Mouse (Mus musculus) heart, embryonic 11.5 days (tissue): Measurements from ENCODE around the gene Gm28038. TPM values are rescaled to one million over a fixed set of nuclear protein-coding genes. Genes with fewer than 3 reads are reported as not detected.

Experiments used
- ATAC-seq: fragments of 200-750 bp; cut with Nextera tagmentation; replicated peaks from 2 replicates; pipeline ENCODE4 v1.8.0; 2017; ENCODE audit warnings: moderate library complexity; ENCODE audit not compliant: insufficient number of reproducible peaks, low FRiP score, low TSS enrichment
- H3K27ac ChIP-seq: fragments of 300-500 bp; sonication (generic); 2 replicates; pipeline ENCODE4 v1.5.1; 2014; ENCODE audit warnings: mild to moderate bottlenecking, low read depth, low read length
- H3K27me3 ChIP-seq: fragments of 300-500 bp; sonication (generic); 2 replicates; pipeline ENCODE4 v1.6.1; 2014; ENCODE audit warnings: mild to moderate bottlenecking, low read length, mixed read lengths; ENCODE audit not compliant: control insufficient read depth, insufficient read depth
- H3K36me3 ChIP-seq: fragments of 300-500 bp; sonication (generic); 2 replicates; pipeline ENCODE4 v1.6.1; 2014; ENCODE audit warnings: mild to moderate bottlenecking, low read length, moderate library complexity, mixed read lengths; ENCODE audit not compliant: control insufficient read depth, insufficient read depth
- H3K4me1 ChIP-seq: fragments of 300-500 bp; sonication (generic); 2 replicates; pipeline ENCODE4 v1.6.1; 2014; ENCODE audit warnings: low read length; ENCODE audit not compliant: control insufficient read depth, insufficient read depth
- H3K4me2 ChIP-seq: fragments of 300-500 bp; sonication (generic); 2 replicates; pipeline ENCODE4 v1.6.1; 2014; ENCODE audit warnings: mild to moderate bottlenecking, moderate library complexity
- H3K4me3 ChIP-seq: fragments of 300-500 bp; sonication (generic); 2 replicates; pipeline ENCODE4 v1.5.1; 2014; ENCODE audit warnings: low read depth, low read length
- H3K9ac ChIP-seq: fragments of 300-500 bp; sonication (generic); 2 replicates; pipeline ENCODE4 v1.6.1; 2014; ENCODE audit warnings: mild to moderate bottlenecking, low read depth, low read length, moderate library complexity
- H3K9me3 ChIP-seq: fragments of 300-500 bp; sonication (generic); replicated peaks from 2 replicates; pipeline ENCODE4 v1.6.1; 2016; ENCODE audit warnings: low read length; ENCODE audit not compliant: control insufficient read depth
- WGBS: fragments of 180-500 bp; shearing (Covaris S2); extraction: QIAGEN DNeasy Blood & Tissue Kit; methylation state at CpG from one replicate; pipeline ENCODE4 v1.1.7; 2014; ENCODE audit not compliant: insufficient replicate concordance; 5-methylcytosine and 5-hydroxymethylcytosine counted together
- polyA plus RNA-seq: library from polyadenylated mRNA; unstranded; fragments of >200 nt; fragmentation: Nextera tagmentation; extraction: Ambion mirVana; gene quantifications from 2 replicates; pipeline ENCODE4 v1.2.1, GENCODE M21; 2014

The Gm28038 gene
- polyA plus RNA-seq, 1 experiment from 2014 or later = not detected

- Histone ChIP-seq H3K36me3 (peaks cover 5% of the 10 kb centered on the region), H3K4me1 (peaks cover 34% of the 10 kb centered on the region), H3K9me3 (no peaks in the 10 kb centered on the region), H3K4me2 (no peak overlapping the region), H3K9ac (no peak overlapping the region), H3K4me3 (no peak overlapping the region), H3K27ac (peak overlapping the region; percentile 86; the same call in 1 of the 2 replicates), H3K27me3 (no peaks in the 10 kb centered on the region)
- 96% methylated on average over 2 of the region's 2 CpGs for WGBS
- ATAC-seq = no peak
Observed at GRCm38 (mm10) chr2:30267466-30267865, 13.4 kb upstream of the Gm28038 start.

- H3K4me3 ChIP-seq = no peak overlapping the region
- H3K36me3 ChIP-seq = peaks cover 3% of the 10 kb centered on the region
- H3K4me2 ChIP-seq = no peak overlapping the region
- no peaks in the 10 kb centered on the region for H3K9me3 ChIP-seq
- H3K27me3 ChIP-seq = no peaks in the 10 kb centered on the region
- no peak for ATAC-seq
- WGBS = 48% methylated on average over 4 of the region's 4 CpGs
- peaks cover 34% of the 10 kb centered on the region for H3K4me1 ChIP-seq
- H3K27ac ChIP-seq = 0 out of 2 replicates have a peak overlapping the region, but pooled peaks have one; percentile 24
- no peak overlapping the region for H3K9ac ChIP-seq
Observed at GRCm38 (mm10) chr2:30268371-30268770, 12.5 kb upstream of the Gm28038 start.

- WGBS = 84% methylated on average over 17 of the region's 17 CpGs
- Histone ChIP-seq H3K4me1 (peaks cover 27% of the 10 kb centered on the region), H3K9ac (no peak overlapping the region), H3K4me3 (no peak overlapping the region), H3K27me3 (no peaks in the 10 kb centered on the region), H3K9me3 (no peaks in the 10 kb centered on the region), H3K4me2 (no peak overlapping the region), H3K27ac (peak overlapping the region; percentile 71), H3K36me3 (no peaks in the 10 kb centered on the region)
- no peak for ATAC-seq
Observed at GRCm38 (mm10) chr2:30269241-30269990, 11.4 kb upstream of the Gm28038 start.

GRCm38 (mm10) chr2:30270134-30270533 is 10.7 kb upstream of the Gm28038 start:
- Histone ChIP-seq H3K27me3 (no peaks in the 10 kb centered on the region), H3K4me2 (no peak overlapping the region), H3K4me3 (no peak overlapping the region), H3K27ac (peak overlapping the region; percentile 71; the same call in 1 of the 2 replicates), H3K9me3 (no peaks in the 10 kb centered on the region), H3K36me3 (no peaks in the 10 kb centered on the region), H3K4me1 (peaks cover 20% of the 10 kb centered on the region), H3K9ac (no peak overlapping the region)
- ATAC-seq = no peak; the same call in 1 of the 2 replicates
- 51% methylated on average over 1 of the region's 1 CpGs for WGBS

- Histone ChIP-seq H3K4me2 (no peak overlapping the region), H3K4me3 (no peak overlapping the region)
Observed at GRCm38 (mm10) chr2:30281651-30282050, 808 bp downstream of the Gm28038 start.

GRCm38 (mm10) chr2:30283193-30283592 is 2.4 kb downstream of the Gm28038 start:
- Histone ChIP-seq H3K27ac (no peak overlapping the region), H3K9me3 (no peaks in the 10 kb centered on the region), H3K36me3 (no peaks in the 10 kb centered on the region), H3K27me3 (no peaks in the 10 kb centered on the region), H3K4me3 (no peak overlapping the region), H3K9ac (no peak overlapping the region), H3K4me2 (no peak overlapping the region), H3K4me1 (peaks cover 13% of the 10 kb centered on the region)
- 81% methylated on average over 2 of the region's 2 CpGs for WGBS
- no peak for ATAC-seq

More at GRCm38 (mm10) chr2:30281651-30282050, 808 bp downstream of the Gm28038 start:
- H3K36me3 ChIP-seq = no peaks in the 10 kb centered on the region
- WGBS = 58% methylated on average over 3 of the region's 3 CpGs
- no peak for ATAC-seq
- H3K4me1 ChIP-seq = peaks cover 8% of the 10 kb centered on the region
- H3K27me3 ChIP-seq = no peaks in the 10 kb centered on the region
- no peaks in the 10 kb centered on the region for H3K9me3 ChIP-seq
- no peak overlapping the region for H3K27ac ChIP-seq
- H3K9ac ChIP-seq = no peak overlapping the region

GRCm38 (mm10) chr2:30285004-30285403 is 4.2 kb downstream of the Gm28038 start:
- ATAC-seq = no peak
- WGBS = 89% methylated on average over 5 of the region's 5 CpGs
- peak overlapping the region; percentile 97 for H3K4me3 ChIP-seq
- no peak overlapping the region; the same call in 1 of the 2 replicates for H3K9ac ChIP-seq
- H3K27me3 ChIP-seq = no peaks in the 10 kb centered on the region
- H3K4me1 ChIP-seq = peaks cover 13% of the 10 kb centered on the region
- no peaks in the 10 kb centered on the region for H3K9me3 ChIP-seq
- H3K4me2 ChIP-seq = peak overlapping the region; percentile 75
- no peaks in the 10 kb centered on the region for H3K36me3 ChIP-seq
- no peak overlapping the region for H3K27ac ChIP-seq

GRCm38 (mm10) chr2:30285416-30286181 is 4.8 kb downstream of the Gm28038 start:
- H3K4me1 ChIP-seq = peaks cover 13% of the 10 kb centered on the region
- 12% methylated on average over 38 of the region's 38 CpGs for WGBS
- no peaks in the 10 kb centered on the region for H3K27me3 ChIP-seq
- peak overlapping the region; percentile 97 for H3K4me3 ChIP-seq
- no peaks in the 10 kb centered on the region for H3K9me3 ChIP-seq
- H3K9ac ChIP-seq = peak overlapping the region; percentile 97
- peak overlapping the region; percentile 75 for H3K4me2 ChIP-seq
- H3K36me3 ChIP-seq = no peaks in the 10 kb centered on the region
- peak; percentile 65 for ATAC-seq
- H3K27ac ChIP-seq = no peak overlapping the region
